Mouse (Mus musculus): Measurements from ENCODE around the gene Mrpl28.
"Not testable (repeated sequence)": the region's sequence is repeated elsewhere in the genome, so short reads cannot be mapped to it uniquely, and the experiment has no call there.

DNA sequence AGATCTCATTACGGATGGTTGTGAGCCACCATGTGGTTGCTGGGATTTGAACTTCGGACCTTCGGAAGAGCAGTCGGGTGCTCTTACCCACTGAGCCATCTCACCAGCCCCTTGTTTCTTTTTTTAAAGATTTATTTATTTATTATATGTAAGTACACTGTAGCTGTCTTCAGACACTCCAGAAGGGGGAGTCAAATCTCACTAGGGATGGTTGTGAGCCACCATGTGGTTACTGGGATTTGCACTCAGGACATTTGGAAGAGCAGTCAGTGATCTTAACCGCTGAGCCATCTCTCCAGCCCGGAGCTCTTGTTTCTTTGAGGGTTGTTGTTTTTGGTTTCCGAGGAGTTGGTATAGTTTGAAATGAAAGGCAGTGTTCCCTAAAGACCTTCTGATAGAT is 8.8 kb upstream of the Mrpl28 start:
- not testable (repeated sequence) for TF ChIP-seq POLR2A (IDR thresholded peaks at IDR 0.05; ENCODE audit: insufficient read length, low read depth); SRF (IDR thresholded peaks at IDR 0.05; ENCODE audit: control insufficient read depth, insufficient read length, low read depth); MYOD1 (IDR thresholded peaks at IDR 0.05; ENCODE audit: control insufficient read depth in 1 of 3, insufficient read length in 2 of 3, low read depth in 2 of 3)

All from myocyte (in vitro differentiated cells).